Mouse (Mus musculus): Measurements from ENCODE around the gene Ifnb1. TPM values are rescaled to one million over a fixed set of nuclear protein-coding genes. Genes with fewer than 3 reads are reported as not detected.
"Not testable (repeated sequence)": the region's sequence is repeated elsewhere in the genome, so short reads cannot be mapped to it uniquely, and the experiment has no call there.

Gene Ifnb1
- not detected in 2 replicates for total RNA-seq (2014; rRNA removed)
- not detected in 2 replicates for polyA plus RNA-seq (2015; fragmentation: Nextera tagmentation; extraction: Ambion mirVana)

- Histone ChIP-seq H3K9me3 (ENCODE audit: low read length) (no peaks in the 10 kb centered on the region), H3K27me3 (ENCODE audit: insufficient read depth, low read length) (no peaks in the 10 kb centered on the region), H3K36me3 (ENCODE audit: insufficient read depth) (no peaks in the 10 kb centered on the region), H3K4me3 (ENCODE audit: low read depth, low read length) (no peak within 1 kb of the TSS), H3K9ac (no peak within 1 kb of the TSS), H3K4me2 (ENCODE audit: low read depth) (no peak within 1 kb of the TSS), H3K4me1 (ENCODE audit: insufficient read depth) (no peaks in the 10 kb centered on the region), H3K27ac (ENCODE audit: low read depth, low read length) (no peak within 1 kb of the TSS)
- DNase-seq, result no peak
- ATAC-seq, result no peak
- no peak for TF ChIP-seq CTCF (IDR thresholded peaks at IDR 0.05; ENCODE audit: low read depth)
- 95% methylated on average over 4 of the region's 4 CpGs for WGBS
Measured at GRCm38 (mm10) chr4:88522674-88523073, at the start of gene Ifnb1. Gene Ifnb1, minus strand, starts transcription at chr4:88522774.

DNA sequence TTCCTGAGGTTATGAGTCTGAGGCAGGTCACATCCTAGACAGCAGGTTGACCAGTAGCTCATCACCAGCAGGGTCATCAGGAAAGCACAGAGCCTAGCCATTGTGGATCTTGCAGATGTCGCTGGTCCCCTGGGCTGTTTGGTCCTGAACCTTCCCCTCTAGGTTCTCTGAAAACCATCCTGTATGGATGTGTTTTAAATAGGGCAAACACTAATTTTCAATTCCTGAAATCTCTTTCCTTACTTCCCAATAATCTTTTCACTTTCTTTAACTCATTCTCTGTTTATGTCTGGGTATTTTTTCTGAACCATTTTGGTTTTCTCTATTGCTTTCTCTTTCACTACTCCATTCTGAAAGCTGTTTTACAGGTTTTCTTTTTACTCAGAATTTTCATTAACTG is 49.1 kb upstream of the Ifnb1 start, which contains the start of gene Ifna14:
TSS of gene Ifna14 (minus strand) at position 101 of the 400 bp plus-strand sequence.
- Histone ChIP-seq H3K9me3 (ENCODE audit: low read length) (no peaks in the 10 kb centered on the region), H3K4me1 (ENCODE audit: insufficient read depth) (no peaks in the 10 kb centered on the region), H3K4me3 (ENCODE audit: low read depth, low read length) (no peak within 1 kb of the TSS), H3K36me3 (ENCODE audit: insufficient read depth) (no peaks in the 10 kb centered on the region), H3K27me3 (ENCODE audit: insufficient read depth, low read length) (no peaks in the 10 kb centered on the region), H3K27ac (ENCODE audit: low read depth, low read length) (no peak within 1 kb of the TSS), H3K4me2 (ENCODE audit: low read depth) (no peak within 1 kb of the TSS), H3K9ac (no peak within 1 kb of the TSS)
- DNase-seq (no peak), ATAC-seq (no peak)
- TF ChIP-seq CTCF (IDR thresholded peaks at IDR 0.05; ENCODE audit: low read depth), result no peak
- 90% methylated on average over 1 of the region's 1 CpGs for WGBS

DNA sequence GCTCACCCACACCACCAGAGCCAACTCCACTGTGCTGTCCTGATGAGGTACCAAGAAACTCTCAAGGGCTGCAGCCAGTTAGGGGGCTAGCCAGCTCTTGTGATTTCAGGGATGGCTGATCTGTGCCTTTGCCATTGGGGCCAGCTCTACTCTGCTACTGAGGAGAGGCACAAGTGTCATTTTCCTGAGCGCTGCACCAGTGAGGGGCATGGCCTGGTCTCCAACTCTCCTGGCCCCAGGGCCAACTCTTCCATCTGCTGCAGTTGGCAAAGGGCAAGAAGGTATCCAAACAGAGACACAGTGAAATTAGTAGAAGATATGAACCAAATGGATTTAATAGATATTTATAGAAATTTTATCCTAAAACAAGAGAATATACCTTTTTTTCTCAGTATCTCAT is 39.2 kb upstream of the Ifnb1 start:
- TF ChIP-seq CTCF (IDR thresholded peaks at IDR 0.05; ENCODE audit: low read depth), result no peak
- Histone ChIP-seq H3K36me3 (ENCODE audit: insufficient read depth) (no peaks in the 10 kb centered on the region), H3K9me3 (ENCODE audit: low read length) (no peaks in the 10 kb centered on the region), H3K27me3 (ENCODE audit: insufficient read depth, low read length) (no peaks in the 10 kb centered on the region), H3K27ac (ENCODE audit: low read depth, low read length) (no peak overlapping the region), H3K4me2 (ENCODE audit: low read depth) (no peak overlapping the region), H3K4me3 (ENCODE audit: low read depth, low read length) (no peak overlapping the region), H3K4me1 (ENCODE audit: insufficient read depth) (no peaks in the 10 kb centered on the region), H3K9ac (no peak overlapping the region)
- no peak for DNase-seq
- 100% methylated on average over 1 of the region's 1 CpGs for WGBS
- ATAC-seq, result no peak

GRCm38 (mm10) chr4:88558145-88558544 is 35.6 kb upstream of the Ifnb1 start, which contains the start of gene Ifna15:
Gene Ifna15, minus strand, starts transcription at chr4:88558245.
- H3K9me3 ChIP-seq (ENCODE audit: low read length); H3K4me1 ChIP-seq (ENCODE audit: insufficient read depth): not testable (repeated sequence)

GRCm38 (mm10) chr4:88550161-88550945 is 27.8 kb upstream of the Ifnb1 start:
- H3K36me3 ChIP-seq (ENCODE audit: insufficient read depth), result no peaks in the 10 kb centered on the region
- no peaks in the 10 kb centered on the region for H3K9me3 ChIP-seq (ENCODE audit: low read length)
- DNase-seq, result peak; percentile 59
- no peak overlapping the region for H3K27ac ChIP-seq (ENCODE audit: low read depth, low read length)
- 33% methylated on average over 22 of the region's 22 CpGs for WGBS
- no peaks in the 10 kb centered on the region for H3K27me3 ChIP-seq (ENCODE audit: insufficient read depth, low read length)
- peak overlapping the region; percentile 8 for H3K4me3 ChIP-seq (ENCODE audit: low read depth, low read length)
- peak; percentile 69 for TF ChIP-seq CTCF (IDR thresholded peaks at IDR 0.05; ENCODE audit: low read depth)
- no peak overlapping the region for H3K9ac ChIP-seq
- H3K4me1 ChIP-seq (ENCODE audit: insufficient read depth), result no peaks in the 10 kb centered on the region
- peak; percentile 70 for ATAC-seq
- peak overlapping the region; percentile 40 for H3K4me2 ChIP-seq (ENCODE audit: low read depth)

More at GRCm38 (mm10) chr4:88558145-88558544, 35.6 kb upstream of the Ifnb1 start, which contains the start of gene Ifna15:
- not testable (repeated sequence) for DNase-seq; H3K27me3 ChIP-seq (ENCODE audit: insufficient read depth, low read length); H3K4me2 ChIP-seq (ENCODE audit: low read depth); ATAC-seq; H3K9ac ChIP-seq; H3K4me3 ChIP-seq (ENCODE audit: low read depth, low read length); H3K27ac ChIP-seq (ENCODE audit: low read depth, low read length); H3K36me3 ChIP-seq (ENCODE audit: insufficient read depth)

- no peaks in the 10 kb centered on the region for H3K4me1 ChIP-seq (ENCODE audit: insufficient read depth)
- no peaks in the 10 kb centered on the region for H3K27me3 ChIP-seq (ENCODE audit: insufficient read depth, low read length)
- WGBS, result 79% methylated on average over 1 of the region's 1 CpGs
- H3K36me3 ChIP-seq (ENCODE audit: insufficient read depth), result no peaks in the 10 kb centered on the region
- H3K4me3 ChIP-seq (ENCODE audit: low read depth, low read length), result no peak overlapping the region
- H3K4me2 ChIP-seq (ENCODE audit: low read depth), result no peak overlapping the region
- no peak overlapping the region for H3K27ac ChIP-seq (ENCODE audit: low read depth, low read length)
- ATAC-seq, result no peak
- no peak for TF ChIP-seq CTCF (IDR thresholded peaks at IDR 0.05; ENCODE audit: low read depth)
- H3K9ac ChIP-seq, result no peak overlapping the region
- DNase-seq, result no peak
- no peaks in the 10 kb centered on the region for H3K9me3 ChIP-seq (ENCODE audit: low read length)
Measured at GRCm38 (mm10) chr4:88547986-88548385, 25.4 kb upstream of the Ifnb1 start.

DNA sequence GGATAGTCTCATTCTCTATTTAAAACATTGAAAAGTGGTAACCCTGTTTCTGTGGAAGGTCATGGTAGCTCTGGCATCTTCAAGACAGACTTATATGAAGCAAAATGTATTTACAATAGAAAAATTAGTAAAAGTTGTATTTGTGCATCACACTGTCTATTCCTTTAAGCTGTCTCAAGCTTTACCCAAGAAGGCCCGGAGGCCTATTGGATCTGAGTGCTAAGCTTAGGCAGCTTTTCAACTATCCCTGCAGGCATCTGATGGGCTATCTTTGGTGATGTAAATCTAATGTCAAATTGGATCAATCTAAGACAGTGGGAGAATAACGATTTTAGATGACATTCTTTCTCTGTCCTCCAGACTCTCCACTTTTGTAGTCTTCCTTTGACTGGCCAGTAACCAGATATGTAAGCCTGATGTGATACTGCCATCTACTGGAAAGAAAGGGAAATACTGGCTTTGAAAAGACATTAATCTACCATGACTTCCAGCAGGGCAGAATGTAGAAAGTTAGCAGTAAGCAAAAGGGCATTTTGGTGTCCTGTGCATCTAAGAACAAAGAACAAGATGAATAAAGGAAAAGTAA is 21.2 kb upstream of the Ifnb1 start:
- DNase-seq (peak; percentile 85), ATAC-seq (peak; percentile 83)
- no peak overlapping the region for H3K9ac ChIP-seq
- no peak overlapping the region for H3K4me2 ChIP-seq (ENCODE audit: low read depth)
- no peaks in the 10 kb centered on the region for H3K4me1 ChIP-seq (ENCODE audit: insufficient read depth)
- H3K27ac ChIP-seq (ENCODE audit: low read depth, low read length), result no peak overlapping the region
- TF ChIP-seq CTCF (IDR thresholded peaks at IDR 0.05; ENCODE audit: low read depth), result peak; percentile 93
- no peaks in the 10 kb centered on the region for H3K9me3 ChIP-seq (ENCODE audit: low read length)
- 37% methylated on average over 2 of the region's 2 CpGs for WGBS
- no peaks in the 10 kb centered on the region for H3K36me3 ChIP-seq (ENCODE audit: insufficient read depth)
- H3K27me3 ChIP-seq (ENCODE audit: insufficient read depth, low read length), result no peaks in the 10 kb centered on the region
- H3K4me3 ChIP-seq (ENCODE audit: low read depth, low read length), result no peak overlapping the region
